Mouse (Mus musculus): ENCODE results near the gene Adcy10. TPM values are rescaled to one million over a fixed set of nuclear protein-coding genes. Genes with fewer than 3 reads are reported as not detected.

The Adcy10 gene
- 1.7 TPM for total RNA-seq (2023)

GRCm38 (mm10) chr1:165484688-165485233 lies at the start of gene Adcy10:
Gene Adcy10 (plus strand): TSS chr1:165485183.

DNA sequence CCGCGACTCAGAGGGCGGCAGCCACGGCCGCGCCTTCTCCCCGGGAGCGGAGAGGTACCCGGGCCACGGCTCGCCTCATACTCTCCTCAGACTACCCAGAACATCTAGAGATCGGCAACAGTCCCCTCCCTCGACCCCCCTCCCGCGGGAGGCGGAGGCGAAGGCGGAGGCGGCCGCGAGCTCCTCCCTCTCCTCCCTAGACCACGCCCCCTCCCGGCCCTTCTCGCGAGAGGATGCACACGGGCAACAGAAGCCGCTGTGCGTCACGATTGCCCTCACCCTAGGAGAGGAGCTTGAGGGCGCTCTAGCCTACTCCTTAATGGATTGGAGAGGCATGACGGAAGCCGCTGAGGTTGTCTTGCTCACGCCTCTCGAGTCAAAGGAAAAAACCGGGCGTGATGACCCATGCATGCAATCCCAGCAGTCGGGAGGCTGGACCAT lies 24.6 kb upstream of the Adcy10 start, which contains the start of the genes Dcaf6 and Mpc2:
Dcaf6 (minus strand) TSS at position 116 of the 441 bp plus-strand sequence.
Mpc2 (plus strand) TSS at position 278 of the 441 bp plus-strand sequence.

Other genes starting within 250 kb of the Adcy10 start
- gene Tiprl, start 248.2 kb upstream of the Adcy10 start, total RNA-seq (2023), result 94.0 TPM
- gene Gpr161, start 189.4 kb upstream of the Adcy10 start, total RNA-seq (2023), result not detected
- 39.2 TPM for gene Dcaf6, start 24.7 kb upstream of the Adcy10 start, total RNA-seq (2023)
- 32.0 TPM for gene Mpc2, start 24.5 kb upstream of the Adcy10 start, total RNA-seq (2023)
- gene Mpzl1, start 149.4 kb downstream of the Adcy10 start, total RNA-seq (2023), result 1.8 TPM
- gene Rcsd1, start 224.6 kb downstream of the Adcy10 start, total RNA-seq (2023), result 167 TPM